12 mouse cellular contexts compared by ENCODE assay signal in genomic region chr19:32356166-32356565, GRCm38 (mm10). TPM values are rescaled to one million over a fixed set of nuclear protein-coding genes. Genes with fewer than 3 reads are reported as not detected.
DNase-seq lines count a peak whose midpoint lies in the region; ATAC-seq and TF ChIP-seq lines count a peak whose summit lies in the region.
"Had no signal": no experiment of that assay in that cellular context is flagged by ENCODE, and none has a peak within 500 bp of the region (broad histone marks: within the 10 kb centered on the region; RNA-seq: fewer than 3 reads in every experiment).

No protein-coding gene starts in this region.

- no peaks in the 10 kb centered on the region for H3K27me3 ChIP-seq in heart, embryonic 10.5 days (ENCODE audit: insufficient read depth, poor library complexity, severe bottlenecking)
- no peaks in the 10 kb centered on the region for H3K27me3 ChIP-seq in heart, embryonic 11.5 days (ENCODE audit: control insufficient read depth, insufficient read depth, low read length)
- H3K27me3 ChIP-seq in hindbrain, postnatal 0 days (ENCODE audit: insufficient read depth, low read length) = no peaks in the 10 kb centered on the region
- H3K27me3 ChIP-seq: neural tube, embryonic 12.5 days; stomach, embryonic 15.5 days had no signal

- no peak overlapping the region for H3K27ac ChIP-seq in heart, embryonic 10.5 days
- no peak overlapping the region for H3K27ac ChIP-seq in heart, embryonic 11.5 days (ENCODE audit: low read depth, low read length)
- H3K27ac ChIP-seq in hindbrain, postnatal 0 days = peak overlapping the region; percentile 8; the same call in 1 of the 2 replicates
- H3K27ac ChIP-seq: liver, embryonic 14.5 days; neural tube, embryonic 12.5 days; stomach, embryonic 15.5 days had no signal

- ATAC-seq in heart, embryonic 11.5 days (replicated peaks; ENCODE audit: insufficient number of reproducible peaks, low FRiP score, low TSS enrichment) = no peak
- ATAC-seq in hindbrain, postnatal 0 days = peak; percentile 88

- H3K36me3 ChIP-seq in heart, embryonic 10.5 days = no peaks in the 10 kb centered on the region
- H3K36me3 ChIP-seq in heart, embryonic 11.5 days (ENCODE audit: control insufficient read depth, insufficient read depth, low read length) = no peaks in the 10 kb centered on the region
- no peaks in the 10 kb centered on the region for H3K36me3 ChIP-seq in hindbrain, postnatal 0 days (ENCODE audit: insufficient read depth, low read length)
- H3K36me3 ChIP-seq: neural tube, embryonic 12.5 days; stomach, embryonic 15.5 days had no signal

- H3K9me3 ChIP-seq in heart, embryonic 10.5 days = no peaks in the 10 kb centered on the region
- H3K9me3 ChIP-seq in heart, embryonic 11.5 days (replicated peaks; ENCODE audit: control insufficient read depth, low read length) = no peaks in the 10 kb centered on the region
- no peaks in the 10 kb centered on the region for H3K9me3 ChIP-seq in hindbrain, postnatal 0 days (ENCODE audit: low read length)
- H3K9me3 ChIP-seq: neural tube, embryonic 12.5 days; stomach, embryonic 15.5 days had no signal

- DNase-seq in heart, embryonic 10.5 days (ENCODE audit: low spot score) = peak; percentile 43
- peak; percentile 80 for DNase-seq in 3T3-L1 (ENCODE audit: low read depth, low spot score)
- DNase-seq in cerebellum, adult 11-12 months = peak; percentile 71
- DNase-seq in hindbrain, postnatal 0 days (ENCODE audit: low spot score) = peak; percentile 64
- DNase-seq in urinary bladder, postnatal 4 days (ENCODE audit: low spot score in 2 of 2) = no peak
- DNase-seq in layer of hippocampus, postnatal 25 days (ENCODE audit: extremely low spot score in 1 of 2, low spot score in 1 of 2) = no peak
- DNase-seq in B cell, adult 2 months = no peak
- DNase-seq: kidney, postnatal 14 days had no signal

- no peak for TF ChIP-seq CTCF in hindbrain, postnatal 0 days (IDR thresholded peaks at IDR 0.05; ENCODE audit: low read depth)

- no peak overlapping the region for H3K9ac ChIP-seq in heart, embryonic 11.5 days (ENCODE audit: low read depth, low read length)
- no peak overlapping the region for H3K9ac ChIP-seq in hindbrain, postnatal 0 days (replicated peaks; ENCODE audit: low read length)
- H3K9ac ChIP-seq: liver, embryonic 14.5 days; neural tube, embryonic 12.5 days; stomach, embryonic 15.5 days had no signal

- H3K4me1 ChIP-seq in heart, embryonic 10.5 days = peaks cover 18% of the 10 kb centered on the region
- peaks cover 5% of the 10 kb centered on the region for H3K4me1 ChIP-seq in heart, embryonic 11.5 days (ENCODE audit: control insufficient read depth, insufficient read depth, low read length)
- H3K4me1 ChIP-seq in hindbrain, postnatal 0 days (ENCODE audit: insufficient read depth, low read length) = 0 out of 2 replicates have a peak, but pooled peaks cover 4% of the 10 kb centered on the region
- H3K4me1 ChIP-seq: neural tube, embryonic 12.5 days; stomach, embryonic 15.5 days had no signal

- 70% methylated on average over 4 of the region's 4 CpGs for WGBS in heart, embryonic 10.5 days
- 63% methylated on average over 4 of the region's 4 CpGs for WGBS in heart, embryonic 11.5 days (ENCODE audit: insufficient replicate concordance)
- WGBS in hindbrain, postnatal 0 days = 35% methylated on average over 4 of the region's 4 CpGs

- no peak overlapping the region for H3K4me3 ChIP-seq in heart, embryonic 10.5 days
- H3K4me3 ChIP-seq in heart, embryonic 11.5 days (ENCODE audit: low read depth, low read length) = no peak overlapping the region
- H3K4me3 ChIP-seq in hindbrain, postnatal 0 days (ENCODE audit: low read length) = no peak overlapping the region
- H3K4me3 ChIP-seq: neural tube, embryonic 12.5 days; stomach, embryonic 15.5 days had no signal

- no peak overlapping the region for H3K4me2 ChIP-seq in heart, embryonic 11.5 days
- no peak overlapping the region for H3K4me2 ChIP-seq in hindbrain, postnatal 0 days (ENCODE audit: low read depth, low read length)
- H3K4me2 ChIP-seq: neural tube, embryonic 12.5 days; stomach, embryonic 15.5 days had no signal

RNA-seq across cellular contexts. Expression of gene Sgms1, which starts 33.3 kb away (rescaled TPM):
- 41.5 and 45.9 TPM in 2 replicates for polyA plus RNA-seq in heart, embryonic 10.5 days (2016; fragmentation: Nextera tagmentation; extraction: Ambion mirVana)
- 36.8 and 40.6 TPM in 2 replicates for polyA plus RNA-seq in heart, embryonic 11.5 days (2014; fragmentation: Nextera tagmentation; extraction: Ambion mirVana)
- 30.9 and 32.5 TPM in 2 replicates for total RNA-seq in hindbrain, postnatal 0 days (2014; rRNA removed)
- polyA plus RNA-seq in hindbrain, postnatal 0 days (2015; fragmentation: Nextera tagmentation; extraction: Ambion mirVana) = 23.2 and 23.3 TPM in 2 replicates
- total RNA-seq in layer of hippocampus, postnatal 25 days (2021) = 10 to 100 TPM; 37.0 to 45.7 TPM

Comparison
In these comparisons a context has a peak if more than half of its experiments do, and no peak if none do; other contexts are left out.
1. DNase-seq: peak in heart, embryonic 10.5 days (single experiment), 3T3-L1 (single experiment), cerebellum, adult 11-12 months (single experiment) and hindbrain, postnatal 0 days (single experiment); none in urinary bladder, postnatal 4 days (0 of 2), layer of hippocampus, postnatal 25 days (0 of 2) and B cell, adult 2 months (0 of 2).